Mouse (Mus musculus) heart, adult 2 months (tissue): Measurements from ENCODE around the gene Nudt17. TPM values are rescaled to one million over a fixed set of nuclear protein-coding genes. Genes with fewer than 3 reads are reported as not detected.

Experiments used
- DNase-seq, 2 experiments: peaks; one replicate each; pipeline ENCODE4 v3.0.0; 2021
- H3K27ac ChIP-seq: fragments of 200-600 bp; 2 replicates; pipeline ENCODE4 v1.8.1; 2022
- H3K27me3 ChIP-seq: fragments of 200-500 bp; 2 replicates; pipeline ENCODE4 v1.6.1; 2012; ENCODE audit warnings: mild to moderate bottlenecking, low read length, inconsistent platforms, mixed read lengths; ENCODE audit not compliant: control insufficient read depth, insufficient read depth
- H3K36me3 ChIP-seq: fragments of 200-500 bp; 2 replicates; pipeline ENCODE4 v1.6.1; 2012; ENCODE audit warnings: low read length, inconsistent platforms; ENCODE audit not compliant: control insufficient read depth, insufficient read depth
- H3K4me1 ChIP-seq: fragments of 200-500 bp; 2 replicates; pipeline ENCODE4 v1.6.1; 2011; ENCODE audit warnings: low read length; ENCODE audit not compliant: control insufficient read depth, insufficient read depth
- H3K4me3 ChIP-seq: fragments of 200-600 bp; 2 replicates; pipeline ENCODE4 v1.8.1; 2022
- H3K79me2 ChIP-seq: fragments of 200-500 bp; replicated peaks from 2 replicates; pipeline ENCODE4 v1.6.1; 2012; ENCODE audit warnings: mild to moderate bottlenecking, inconsistent platforms, low read length, moderate library complexity, mixed read lengths; ENCODE audit not compliant: control insufficient read depth, insufficient read depth
- H3K9ac ChIP-seq: fragments of 200-500 bp; 2 replicates; pipeline ENCODE4 v1.6.1; 2012; ENCODE audit warnings: low read depth, mild to moderate bottlenecking, control low read depth, inconsistent platforms, low read length, mixed read lengths
- CTCF ChIP-seq: fragments of 200-600 bp; IDR thresholded peaks from 2 replicates; pipeline ENCODE4 v1.8.1; 2022; ENCODE audit warnings: antibody characterized with exemption, mild to moderate bottlenecking, moderate library complexity
- EP300 ChIP-seq: fragments of 200-500 bp; IDR thresholded peaks from 2 replicates; pipeline ENCODE4 v1.6.1; 2011; ENCODE audit warnings: low read depth, low read length, control low read depth; ENCODE audit not compliant: insufficient read depth
- POLR2A ChIP-seq: fragments of 200-500 bp; IDR thresholded peaks from 2 replicates; pipeline ENCODE4 v1.6.1; 2011; ENCODE audit warnings: mild to moderate bottlenecking, low read depth, low read length, control low read depth; ENCODE audit not compliant: insufficient read depth
- WGBS: fragments of 180-500 bp; shearing (Covaris S2); methylation state at CpG from one replicate; pipeline ENCODE4 v1.1.7; 2018; 5-methylcytosine and 5-hydroxymethylcytosine counted together
- intact Hi-C: fragments of 180-260 bp; cut with DNase I; formaldehyde crosslinking; loops from one replicate; pipeline ENCODE4 v1.15.1; 2025
- polyA plus RNA-seq: library from polyadenylated mRNA; depleted of rRNA; stranded (reverse); fragments of >200 nt; gene quantifications from 2 replicates; pipeline ENCODE4 v1.2.3, GENCODE M21; 2012
- total RNA-seq, 2 experiments: library from RNA; stranded (reverse); gene quantifications; 2 replicates each; pipeline ENCODE4 v1.2.3; 2021

Gene Nudt17
- total and polyA plus RNA-seq, 3 experiments: 2.6 to 4.8 (median 3.1) TPM

DNA sequence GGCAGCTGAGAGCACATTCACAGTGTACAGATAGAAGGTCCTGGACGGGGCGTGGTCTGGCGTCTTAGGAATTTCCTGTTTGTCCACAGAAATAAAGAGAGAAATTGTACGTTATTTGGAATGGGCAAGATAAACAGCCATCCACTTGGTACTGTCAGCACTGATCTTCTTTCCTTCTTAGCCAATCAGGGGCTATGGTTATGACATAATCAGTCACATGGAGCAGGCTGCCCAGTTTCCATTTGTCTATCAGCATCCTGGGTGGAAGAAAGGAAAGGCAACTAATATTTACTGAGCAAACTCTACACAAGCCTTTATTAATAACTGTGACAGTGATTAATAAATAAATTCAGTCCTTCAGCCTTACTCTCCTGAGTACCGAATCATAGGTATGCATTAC, 5.9 kb upstream of the Nudt17 start:
- WGBS: 72% methylated on average over 5 of the region's 5 CpGs
- intact Hi-C loops: no loop called here
- no peak for TF ChIP-seq CTCF
- TF ChIP-seq POLR2A: no peak
- no peak for TF ChIP-seq EP300
- no peak for DNase-seq
- peaks cover 3% of the 10 kb centered on the region; the same call in 1 of the 2 replicates for H3K36me3 ChIP-seq
- peaks cover 2% of the 10 kb centered on the region for H3K4me1 ChIP-seq
- no peaks in the 10 kb centered on the region for H3K27me3 ChIP-seq
- H3K9ac ChIP-seq: no peak overlapping the region
- no peak overlapping the region for H3K4me3 ChIP-seq
- H3K79me2 ChIP-seq: no peaks in the 10 kb centered on the region
- no peak overlapping the region for H3K27ac ChIP-seq

GRCm38 (mm10) chr3:96708684-96709064, 312 bp upstream of the Nudt17 start:
- Histone ChIP-seq H3K4me3 (peak overlapping the region; percentile 80; the same call in 1 of the 2 replicates), H3K27me3 (no peaks in the 10 kb centered on the region), H3K27ac (no peak overlapping the region), H3K9ac (no peak overlapping the region), H3K79me2 (no peaks in the 10 kb centered on the region), H3K36me3 (no peaks in the 10 kb centered on the region), H3K4me1 (peaks cover 3% of the 10 kb centered on the region; the same call in 1 of the 2 replicates)
- WGBS: 53% methylated on average over 2 of the region's 2 CpGs
- intact Hi-C loops: loop anchor here (5.0 kb wide), 3 partner anchors 41 to 161 kb away; partner anchors contain the start of gene Itga10
- TF ChIP-seq EP300 (no peak), CTCF (no peak), POLR2A (no peak)
- DNase-seq: no peak

GRCm38 (mm10) chr3:96706984-96707383, 1.4 kb downstream of the Nudt17 start:
- Histone ChIP-seq H3K36me3 (no peaks in the 10 kb centered on the region), H3K4me3 (no peak overlapping the region), H3K4me1 (peaks cover 3% of the 10 kb centered on the region; the same call in 1 of the 2 replicates), H3K9ac (no peak overlapping the region), H3K79me2 (no peaks in the 10 kb centered on the region), H3K27ac (no peak overlapping the region), H3K27me3 (no peaks in the 10 kb centered on the region)
- intact Hi-C loops: loop anchor here (5.0 kb wide), 3 partner anchors 40 to 160 kb away; partner anchors contain the start of gene Itga10
- DNase-seq: no peak
- 67% methylated on average over 7 of the region's 7 CpGs for WGBS
- TF ChIP-seq EP300 (no peak), CTCF (no peak), POLR2A (no peak)

GRCm38 (mm10) chr3:96706217-96706616, 2.1 kb downstream of the Nudt17 start:
- no peaks in the 10 kb centered on the region for H3K79me2 ChIP-seq
- no peak for TF ChIP-seq POLR2A
- no peak for TF ChIP-seq CTCF
- no peak for TF ChIP-seq EP300
- DNase-seq: no peak
- H3K27ac ChIP-seq: no peak overlapping the region
- H3K4me3 ChIP-seq: no peak overlapping the region
- WGBS: 88% methylated on average over 11 of the region's 11 CpGs
- intact Hi-C loops: loop anchor here (5.0 kb wide), 3 partner anchors 39 to 159 kb away; partner anchors contain the start of gene Itga10
- H3K27me3 ChIP-seq: no peaks in the 10 kb centered on the region
- peaks cover 3% of the 10 kb centered on the region; the same call in 1 of the 2 replicates for H3K4me1 ChIP-seq
- no peak overlapping the region for H3K9ac ChIP-seq
- H3K36me3 ChIP-seq: no peaks in the 10 kb centered on the region

DNA sequence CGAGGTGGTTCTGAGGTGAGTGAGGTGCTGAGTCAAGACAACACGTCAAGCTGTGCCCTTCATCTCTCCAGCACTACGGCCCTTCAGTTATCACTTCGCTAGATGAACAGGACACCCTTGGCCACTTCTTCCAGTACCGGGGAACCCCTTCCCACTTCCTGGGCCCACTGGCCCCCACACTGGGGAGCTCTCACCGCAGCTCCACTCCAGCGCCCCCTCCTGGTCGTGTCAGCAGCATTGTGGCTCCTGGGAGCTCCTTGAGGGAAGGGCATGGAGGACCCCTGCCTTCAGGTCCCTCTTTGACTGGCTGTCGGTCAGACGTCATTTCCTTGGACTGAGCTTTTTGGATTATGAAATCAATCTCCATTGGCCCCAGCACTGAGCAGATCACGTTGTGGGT, 3.6 kb downstream of the Nudt17 start:
- H3K9ac ChIP-seq: no peak overlapping the region
- H3K27ac ChIP-seq: no peak overlapping the region
- intact Hi-C loops: loop anchor here (5.0 kb wide), 3 partner anchors 37 to 157 kb away; partner anchors contain the start of gene Itga10
- DNase-seq: no peak
- peaks cover 3% of the 10 kb centered on the region; the same call in 1 of the 2 replicates for H3K4me1 ChIP-seq
- TF ChIP-seq CTCF (peak; percentile 65), POLR2A (no peak), EP300 (no peak)
- no peaks in the 10 kb centered on the region for H3K27me3 ChIP-seq
- no peaks in the 10 kb centered on the region for H3K79me2 ChIP-seq
- WGBS: 72% methylated on average over 11 of the region's 11 CpGs
- no peaks in the 10 kb centered on the region for H3K36me3 ChIP-seq
- no peak overlapping the region for H3K4me3 ChIP-seq

DNA sequence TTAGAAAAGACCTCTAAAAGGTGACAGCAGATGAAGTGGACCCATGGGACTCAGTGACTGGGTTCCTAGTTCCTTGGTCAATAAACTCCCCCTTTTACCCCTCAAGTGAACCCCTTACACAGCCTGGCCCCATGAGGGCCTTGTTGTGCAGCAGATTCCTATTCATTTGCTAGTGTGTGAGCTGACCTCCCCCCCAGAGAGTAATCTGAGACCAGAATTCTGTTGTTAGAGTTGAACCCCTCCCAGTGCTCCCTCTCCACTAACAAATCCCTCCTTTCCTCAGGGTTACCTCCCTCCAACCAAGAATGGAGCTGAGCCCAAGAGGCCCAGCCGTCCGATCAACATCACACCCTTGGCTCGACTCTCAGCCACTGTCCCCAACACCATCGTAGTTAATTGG, 7.4 kb downstream of the Nudt17 start:
- intact Hi-C loops: no loop called here
- no peak overlapping the region for H3K9ac ChIP-seq
- H3K4me1 ChIP-seq: no peaks in the 10 kb centered on the region; the same call in 1 of the 2 replicates
- H3K36me3 ChIP-seq: peaks cover under 1% of the 10 kb centered on the region
- no peaks in the 10 kb centered on the region for H3K27me3 ChIP-seq
- TF ChIP-seq CTCF (no peak), POLR2A (no peak), EP300 (no peak)
- H3K27ac ChIP-seq: no peak overlapping the region
- DNase-seq: no peak
- H3K79me2 ChIP-seq: 0 out of 2 replicates have a peak, but pooled peaks cover 2% of the 10 kb centered on the region
- H3K4me3 ChIP-seq: no peak overlapping the region
- 86% methylated on average over 4 of the region's 4 CpGs for WGBS
